Mouse (Mus musculus): ENCODE measurements around the gene Kremen2. TPM values are rescaled to one million over a fixed set of nuclear protein-coding genes. Genes with fewer than 3 reads are reported as not detected.

Gene Kremen2
- polyA plus RNA-seq, 3 experiments from 2014 or later: 0.78 to 3.2 (median 1.1) TPM

DNA sequence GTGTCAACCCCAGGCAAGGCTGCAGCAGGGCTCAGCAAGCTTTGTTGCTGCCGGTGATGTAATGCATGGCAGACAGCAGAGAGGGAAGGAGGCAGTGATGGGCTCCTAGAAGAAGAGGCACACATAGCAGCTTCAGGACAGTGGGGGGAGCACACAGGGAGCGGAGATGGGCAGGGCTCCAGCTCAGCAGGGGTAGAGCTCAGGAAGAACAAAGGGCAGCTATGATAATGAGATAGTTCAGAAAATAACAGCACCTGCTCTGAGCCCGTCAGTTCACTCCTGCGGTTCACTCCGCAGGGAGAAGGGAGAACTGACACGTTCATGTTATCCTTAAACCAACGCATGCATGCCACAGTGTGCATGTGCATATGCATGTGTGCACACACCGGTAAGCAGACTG is 13.2 kb upstream of the Kremen2 start:
- ATAC-seq: no peak

DNA sequence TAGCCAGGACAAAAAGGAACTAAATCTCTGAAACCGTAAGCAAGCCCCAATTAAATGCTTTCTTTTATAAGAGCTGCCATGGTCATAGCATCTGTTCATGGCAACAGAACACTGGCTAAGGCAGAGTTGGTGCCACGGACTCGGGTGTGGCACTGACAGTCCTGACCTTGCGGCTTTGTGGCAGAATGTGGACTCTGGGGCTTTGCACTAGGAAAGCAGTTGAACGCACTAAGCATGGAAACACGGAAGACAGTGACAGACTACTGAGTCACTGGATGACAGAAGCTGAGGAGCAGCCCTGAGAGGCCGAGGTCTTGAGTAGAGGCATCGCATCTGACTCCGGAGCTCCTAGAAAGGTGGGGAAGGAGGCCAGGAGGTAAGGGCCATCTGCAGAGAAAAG is 11.9 kb upstream of the Kremen2 start:
- no peak for ATAC-seq

GRCm38 (mm10) chr17:23755689-23756088 is 10.1 kb upstream of the Kremen2 start:
- no peak for ATAC-seq

DNA sequence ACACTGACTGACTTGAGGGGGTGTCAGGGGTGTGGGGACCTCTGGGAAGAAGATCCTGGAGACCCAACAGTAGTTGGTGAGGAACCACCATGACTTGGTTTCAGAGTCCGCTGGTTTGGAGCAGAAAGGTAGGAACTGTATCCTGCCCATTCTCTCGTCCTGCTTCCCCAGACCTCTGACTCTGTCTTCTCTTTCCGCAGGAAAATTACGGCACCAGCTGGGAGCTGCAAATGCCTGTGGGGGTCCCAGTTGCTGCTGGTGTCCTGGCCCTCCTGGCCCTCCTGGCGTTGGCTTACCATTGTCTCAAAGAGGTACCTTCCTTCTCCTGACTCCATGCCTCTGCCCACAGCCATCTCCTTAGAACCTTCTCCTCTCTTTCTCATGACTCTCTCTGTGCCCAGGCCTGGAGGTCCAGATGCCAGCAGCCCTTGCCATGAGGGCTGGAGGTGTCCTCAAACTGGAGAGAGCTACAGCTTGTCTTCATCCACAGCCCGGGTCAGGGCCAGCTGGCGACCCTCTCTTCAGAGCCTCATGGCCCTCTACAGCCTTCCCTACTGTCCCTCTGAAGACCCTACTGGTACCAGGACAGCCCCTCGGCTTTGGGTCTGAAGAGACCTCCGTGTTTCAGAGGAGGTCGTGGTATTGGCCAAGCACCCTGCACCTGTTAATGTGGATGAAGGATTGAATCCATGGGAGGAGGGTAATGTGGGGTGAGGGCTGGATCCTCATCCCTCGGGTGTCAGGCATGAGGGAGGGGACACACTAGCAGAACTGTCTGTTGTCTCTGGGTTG is 4.0 kb upstream of the Kremen2 start:
- ATAC-seq: no peak

GRCm38 (mm10) chr17:23748631-23749391 is 3.2 kb upstream of the Kremen2 start:
- peak; percentile 80 for ATAC-seq

DNA sequence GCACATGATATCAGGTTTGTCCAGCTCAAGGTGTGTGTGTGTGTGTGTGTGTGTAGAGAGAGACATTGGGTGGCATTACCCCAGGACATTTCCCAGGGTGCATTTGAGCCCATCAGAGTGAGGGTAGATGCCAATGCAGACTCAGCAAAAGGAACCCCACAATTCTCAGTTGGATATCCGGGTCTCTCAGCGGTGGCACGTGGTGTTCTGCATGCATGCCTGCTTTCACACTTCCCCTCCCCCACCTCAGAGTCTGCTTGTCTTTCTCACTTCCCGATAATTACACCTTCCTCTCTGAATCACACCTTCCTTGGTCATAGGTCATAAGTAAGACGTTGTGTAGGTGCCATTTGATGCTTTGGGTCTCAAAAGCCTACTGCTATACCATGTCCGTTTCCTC is 2.4 kb upstream of the Kremen2 start:
- no peak for ATAC-seq

GRCm38 (mm10) chr17:23747471-23747870 is 1.8 kb upstream of the Kremen2 start:
- ATAC-seq: no peak

GRCm38 (mm10) chr17:23746767-23747166 is 1.1 kb upstream of the Kremen2 start:
- no peak for ATAC-seq

DNA sequence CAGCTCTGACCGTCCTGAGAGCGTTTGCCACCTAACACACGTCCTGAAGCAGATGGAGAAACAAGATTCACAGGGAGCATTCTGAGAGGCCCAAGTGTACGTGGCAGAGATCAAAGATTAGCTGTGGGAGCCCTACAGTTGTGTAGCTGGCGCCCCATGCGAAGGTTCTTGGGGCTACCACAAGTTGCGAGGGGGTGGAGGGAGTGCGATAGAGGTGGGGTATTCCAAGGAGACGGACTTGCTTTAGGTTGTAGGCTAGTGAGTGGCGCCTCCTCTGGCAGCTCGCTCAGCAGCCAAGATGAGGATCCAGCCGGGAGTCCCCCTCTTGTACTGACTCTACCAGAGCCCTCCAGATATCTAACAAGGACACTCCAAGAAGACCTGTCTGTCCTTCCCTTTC is 678 bp upstream of the Kremen2 start:
- ATAC-seq: peak; percentile 25

- no peak for ATAC-seq
Measured at GRCm38 (mm10) chr17:23744651-23745050, 982 bp downstream of the Kremen2 start.

DNA sequence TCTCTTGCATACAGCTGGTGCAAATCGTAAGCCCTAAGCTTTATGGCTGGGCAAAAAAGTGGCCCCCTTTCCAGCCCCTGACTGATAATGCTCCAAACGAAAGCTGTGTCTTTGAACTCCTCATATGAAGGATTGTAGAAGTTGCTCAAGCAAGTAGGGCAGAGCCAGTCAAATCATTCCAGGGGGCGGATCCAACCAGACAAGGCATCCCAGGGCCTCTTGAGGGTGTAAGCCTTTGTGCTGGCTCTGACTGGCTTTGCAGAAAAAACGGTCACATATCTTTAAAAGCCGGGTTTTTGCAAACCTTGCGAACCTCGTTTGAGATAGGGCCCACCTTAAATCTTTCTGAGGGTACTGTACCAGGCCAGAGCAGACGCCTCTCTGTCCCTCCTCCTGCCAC is 1.6 kb downstream of the Kremen2 start:
- no peak for ATAC-seq

- ATAC-seq: no peak
Measured at GRCm38 (mm10) chr17:23742941-23743340, 2.7 kb downstream of the Kremen2 start.

DNA sequence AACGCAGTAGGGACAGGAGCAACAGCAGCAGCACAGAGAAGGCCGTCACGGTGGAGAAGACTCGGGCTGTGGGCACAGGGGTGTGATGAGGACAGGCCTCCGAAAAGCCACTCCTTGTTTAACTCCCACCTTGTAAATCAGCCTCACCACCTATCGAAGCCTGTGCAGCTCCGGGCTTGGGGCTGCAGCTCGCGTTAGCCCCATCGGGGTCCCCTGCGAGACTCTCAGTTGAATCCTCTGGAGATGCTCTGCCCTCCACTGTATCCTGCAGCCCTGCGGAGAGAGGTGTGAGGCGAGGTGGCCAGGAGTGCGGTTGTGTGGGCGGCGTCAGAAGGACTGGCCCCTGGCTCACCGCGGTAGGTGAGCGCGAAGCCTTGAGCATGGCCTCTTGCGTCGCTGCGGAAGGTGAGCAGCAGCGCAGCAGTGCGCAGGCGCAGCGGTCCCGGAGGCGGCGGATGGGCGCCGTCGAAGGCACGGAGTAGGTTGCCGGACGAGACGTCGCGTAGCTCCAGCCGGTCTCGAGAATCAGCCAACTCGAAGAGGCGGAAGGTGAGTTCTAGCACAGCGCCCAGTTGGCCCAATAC is 3.3 kb downstream of the Kremen2 start:
- peak; percentile 25 for ATAC-seq

- no peak for ATAC-seq
Measured at GRCm38 (mm10) chr17:23741359-23742209, 4.0 kb downstream of the Kremen2 start.

- ATAC-seq: peak; percentile 26
Measured at GRCm38 (mm10) chr17:23740598-23741021, 5.0 kb downstream of the Kremen2 start, which contains the start of gene Paqr4. Gene Paqr4, minus strand, starts transcription at chr17:23740867.

DNA sequence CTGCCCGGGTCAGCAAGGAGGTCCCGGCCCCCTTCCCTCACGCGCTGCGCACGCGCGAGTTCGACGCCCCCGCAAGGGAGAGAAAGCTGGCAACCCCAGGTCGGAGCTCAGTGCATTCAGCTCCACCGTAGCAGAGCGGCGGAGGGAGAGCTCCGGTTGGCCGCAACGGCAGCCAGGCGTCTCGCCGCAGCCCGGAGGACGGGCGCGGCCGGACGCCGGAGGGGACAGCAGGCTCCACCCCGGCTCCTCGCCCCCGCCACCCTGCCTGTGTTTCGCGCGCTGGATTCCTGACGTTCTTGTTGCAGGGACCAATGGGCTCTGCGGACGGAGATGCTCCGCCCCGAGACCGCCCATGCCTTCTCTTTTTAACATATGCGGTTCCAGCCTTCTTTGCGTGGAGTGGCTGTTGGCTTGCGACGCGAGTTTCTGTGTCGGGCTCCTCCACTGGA is 5.5 kb downstream of the Kremen2 start:
- peak; percentile 81 for ATAC-seq

DNA sequence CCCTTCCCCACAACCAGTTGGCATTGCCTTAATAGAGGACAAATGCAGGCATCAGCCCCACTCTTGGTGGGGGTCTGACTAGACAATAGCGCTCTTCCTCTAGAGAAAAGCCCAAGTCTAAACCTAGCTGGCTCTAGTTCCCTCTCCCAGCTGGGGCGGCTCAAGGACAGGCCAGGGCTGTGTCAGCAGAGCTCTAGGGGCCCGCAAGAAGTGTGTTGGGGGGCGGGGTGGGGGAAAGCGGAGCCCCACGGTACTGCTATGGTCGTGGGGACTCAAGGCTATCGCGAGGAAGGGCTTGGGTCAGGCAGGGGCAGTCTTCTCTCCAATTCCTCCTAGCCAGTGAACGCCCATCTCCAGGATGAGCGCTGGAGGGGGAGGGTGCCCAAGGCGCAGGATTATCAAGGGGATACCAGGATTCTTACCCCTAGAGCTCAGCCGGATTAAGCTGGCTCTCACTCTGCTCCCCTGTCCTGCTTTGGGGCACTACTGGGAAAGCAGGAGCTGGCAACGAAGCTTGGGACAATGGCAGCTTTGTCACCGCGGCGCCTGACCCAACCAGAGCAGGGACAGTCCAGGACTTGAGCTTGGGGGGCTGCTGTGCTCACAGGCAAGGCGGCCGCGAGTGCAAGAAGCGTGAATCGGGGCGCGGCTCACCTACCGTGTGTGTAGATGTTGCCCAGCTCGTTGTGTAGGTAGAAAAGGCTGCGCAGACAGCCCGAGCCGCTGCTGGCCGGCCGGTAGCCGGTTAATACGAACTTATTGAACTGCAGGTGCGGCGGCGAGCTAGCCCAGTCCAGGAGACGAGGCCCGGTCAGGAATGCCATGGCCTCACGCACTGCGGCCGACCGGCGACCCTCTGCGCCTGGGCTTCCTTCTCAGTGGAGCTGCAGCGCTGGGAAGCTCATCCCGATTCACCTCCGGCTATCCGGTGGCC is 6.2 kb downstream of the Kremen2 start:
- ATAC-seq: peak; percentile 26

DNA sequence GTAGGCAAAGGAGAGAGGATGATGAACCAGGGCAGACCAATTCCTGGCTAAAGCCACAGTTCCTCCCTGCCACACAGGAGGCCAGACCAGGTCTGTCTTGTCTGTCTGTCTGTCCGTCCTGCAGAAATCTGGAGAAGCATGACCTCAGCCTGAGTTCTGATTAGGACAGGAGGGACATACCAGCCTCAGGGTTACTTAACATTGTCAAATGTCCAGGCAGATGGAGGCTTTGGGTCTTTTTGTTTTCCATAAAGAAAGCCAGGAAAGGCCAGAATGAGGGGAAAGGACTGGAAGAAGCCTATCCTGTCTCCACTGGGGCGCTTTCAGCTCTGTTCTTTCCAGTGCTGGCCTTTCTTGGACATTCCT is 6.8 kb downstream of the Kremen2 start:
- ATAC-seq: no peak

GRCm38 (mm10) chr17:23737493-23738445 is 7.9 kb downstream of the Kremen2 start:
- no peak for ATAC-seq

GRCm38 (mm10) chr17:23734341-23734740 is 11.3 kb downstream of the Kremen2 start:
- no peak for ATAC-seq
